Mouse (Mus musculus) limb, embryonic 14.5 days (tissue): ENCODE results near the gene Dnajb1. TPM values are rescaled to one million over a fixed set of nuclear protein-coding genes. Genes with fewer than 3 reads are reported as not detected.

ENCODE experiments used
- ATAC-seq: fragments of 200-750 bp; cut with Nextera tagmentation; 2 replicates; pipeline ENCODE4 v1.8.0; 2017; ENCODE audit warnings: low read depth, moderate number of reproducible peaks, moderate TSS enrichment; ENCODE audit not compliant: low FRiP score
- DNase-seq: peaks from one replicate; pipeline ENCODE4 v3.0.0-alpha.2; 2015; ENCODE audit warnings: low spot score
- H3K27ac ChIP-seq: fragments of 300-500 bp; sonication (generic); replicated peaks from 2 replicates; pipeline ENCODE4 v1.5.1; 2014; ENCODE audit warnings: low read depth, mild to moderate bottlenecking, low read length, moderate library complexity, mixed read lengths
- H3K27me3 ChIP-seq: fragments of 300-500 bp; sonication (generic); 2 replicates; pipeline ENCODE4 v1.6.1; 2014; ENCODE audit warnings: low read length, mixed read lengths; ENCODE audit not compliant: control insufficient read depth, insufficient read depth
- H3K36me3 ChIP-seq: fragments of 300-500 bp; sonication (generic); 2 replicates; pipeline ENCODE4 v1.6.1; 2014; ENCODE audit warnings: mild to moderate bottlenecking, low read length, moderate library complexity, mixed read lengths; ENCODE audit not compliant: control insufficient read depth, insufficient read depth
- H3K4me1 ChIP-seq: fragments of 300-500 bp; sonication (generic); 2 replicates; pipeline ENCODE4 v1.6.1; 2014; ENCODE audit warnings: antibody characterized with exemption, low read length, mixed read lengths; ENCODE audit not compliant: control insufficient read depth, insufficient read depth
- H3K4me2 ChIP-seq: fragments of 300-500 bp; sonication (generic); replicated peaks from 2 replicates; pipeline ENCODE4 v1.6.1; 2014; ENCODE audit warnings: low read depth, mild to moderate bottlenecking, low read length, moderate library complexity; ENCODE audit not compliant: severe bottlenecking
- H3K4me3 ChIP-seq: fragments of 300-500 bp; sonication (generic); replicated peaks from 2 replicates; pipeline ENCODE4 v1.5.1; 2014; ENCODE audit warnings: low read length
- H3K9ac ChIP-seq: fragments of 300-500 bp; sonication (generic); 2 replicates; pipeline ENCODE4 v1.6.1; 2014; ENCODE audit warnings: mild to moderate bottlenecking, low read depth, low read length, moderate library complexity; ENCODE audit not compliant: severe bottlenecking
- H3K9me3 ChIP-seq: fragments of 300-500 bp; sonication (generic); 2 replicates; pipeline ENCODE4 v1.6.1; 2016; ENCODE audit warnings: low read length; ENCODE audit not compliant: control insufficient read depth
- POLR2A ChIP-seq: fragments of 200-500 bp; IDR thresholded peaks from 2 replicates; pipeline ENCODE4 v1.8.0; 2012; ENCODE audit warnings: inconsistent platforms, mild to moderate bottlenecking, moderate library complexity, borderline replicate concordance; ENCODE audit not compliant: insufficient read depth, insufficient read length; ENCODE audit errors: extremely low read depth
- WGBS: fragments of 180-500 bp; shearing (Covaris S2); extraction: QIAGEN DNeasy Blood & Tissue Kit; methylation state at CpG from one replicate; pipeline ENCODE4 v1.1.7; 2014; 5-methylcytosine and 5-hydroxymethylcytosine counted together
- polyA plus RNA-seq, 2 experiments: library from polyadenylated mRNA; depleted of rRNA in 1 of 2; stranded (reverse) in 1 of 2; unstranded in 1 of 2; fragments of >200 nt; fragmentation: Nextera tagmentation in 1 of 2; extraction: Ambion mirVana in 1 of 2; gene quantifications; 2 replicates each; pipeline versions ENCODE4 v1.2.1 to v1.2.3; 2012 to 2014

Dnajb1 gene
- polyA plus RNA-seq, 2 experiments = 43.7 to 51.3 TPM

DNA sequence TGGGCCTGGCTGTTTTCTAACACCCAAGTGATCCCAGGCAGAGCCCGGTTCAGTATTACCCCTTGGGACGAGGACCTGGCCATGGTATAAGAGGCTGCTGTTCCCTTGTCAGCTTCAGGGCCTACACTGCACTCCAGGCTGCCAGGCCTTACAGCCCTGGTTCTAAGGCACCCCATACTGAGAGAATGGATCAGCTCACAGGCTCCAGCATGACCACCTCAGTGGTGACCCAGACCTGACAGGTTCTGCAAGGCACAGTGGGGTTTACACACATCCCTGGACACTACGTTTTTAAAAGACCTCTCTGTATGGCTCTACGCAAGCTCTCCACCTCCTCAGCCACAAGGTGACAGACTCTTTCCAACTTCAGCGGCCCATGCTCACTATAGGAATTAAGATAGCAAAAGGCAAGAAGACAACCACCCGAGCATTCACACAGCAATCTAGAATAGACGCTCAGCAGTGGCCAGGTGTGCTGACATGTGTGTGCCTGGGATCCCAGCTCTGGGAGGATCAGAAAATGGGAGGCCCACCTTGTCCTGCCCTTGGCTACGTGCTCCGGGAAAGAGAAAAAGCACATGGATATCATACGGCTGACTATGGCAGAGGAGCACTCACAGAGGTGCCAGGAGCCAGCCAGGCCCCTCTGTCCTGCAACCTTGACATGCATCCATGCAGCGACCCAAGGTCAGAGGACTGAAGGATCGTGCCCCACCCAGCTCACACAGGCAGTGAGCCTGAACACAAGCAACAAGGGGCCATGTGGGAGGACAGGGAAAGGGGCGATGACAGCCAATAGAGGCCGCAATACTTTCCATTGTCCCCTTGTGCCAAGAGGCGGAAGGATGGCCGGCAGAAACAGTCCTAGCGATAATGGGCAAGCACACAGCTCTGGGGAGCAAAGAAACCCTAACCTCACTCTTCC is 29.6 kb upstream of the Dnajb1 start:
- DNase-seq (no peak), ATAC-seq (no peak)
- H3K9ac ChIP-seq = no peak overlapping the region
- WGBS = 76% methylated on average over 17 of the region's 17 CpGs
- H3K4me2 ChIP-seq = no peak overlapping the region
- H3K4me1 ChIP-seq = peaks cover 12% of the 10 kb centered on the region; the same call in 1 of the 2 replicates
- H3K27ac ChIP-seq = no peak overlapping the region
- H3K27me3 ChIP-seq = no peaks in the 10 kb centered on the region
- peaks cover 15% of the 10 kb centered on the region for H3K36me3 ChIP-seq
- no peak overlapping the region for H3K4me3 ChIP-seq
- no peak for TF ChIP-seq POLR2A
- no peaks in the 10 kb centered on the region for H3K9me3 ChIP-seq

DNA sequence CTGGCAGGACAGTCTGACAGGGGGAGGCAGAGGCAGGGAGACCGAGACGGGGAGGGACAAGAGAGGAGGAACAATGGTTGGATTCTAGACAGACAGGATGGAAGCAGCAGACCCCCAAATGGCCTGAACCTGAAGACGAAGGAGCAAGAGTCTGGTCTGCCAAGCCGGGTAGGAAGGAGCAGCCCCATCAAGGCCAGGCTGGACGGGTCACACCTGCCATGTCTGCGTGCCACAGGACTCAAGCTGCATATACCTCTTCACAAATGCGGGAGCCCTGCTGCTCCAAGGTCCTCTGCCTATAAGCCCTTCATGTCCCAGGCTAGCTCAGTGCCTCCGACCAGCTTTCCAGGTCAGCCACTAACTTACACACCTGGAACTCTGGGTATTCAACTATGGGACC is 28.3 kb upstream of the Dnajb1 start:
- peaks cover 13% of the 10 kb centered on the region; the same call in 1 of the 2 replicates for H3K36me3 ChIP-seq
- no peak for TF ChIP-seq POLR2A

GRCm38 (mm10) chr8:83580826-83581225 is 27.2 kb upstream of the Dnajb1 start:
- Histone ChIP-seq H3K4me2 (no peak overlapping the region), H3K4me1 (peaks cover 5% of the 10 kb centered on the region), H3K27ac (no peak overlapping the region), H3K4me3 (no peak overlapping the region), H3K36me3 (peaks cover 13% of the 10 kb centered on the region; the same call in 1 of the 2 replicates), H3K27me3 (no peaks in the 10 kb centered on the region), H3K9ac (no peak overlapping the region), H3K9me3 (no peaks in the 10 kb centered on the region)
- no peak for TF ChIP-seq POLR2A
- ATAC-seq = no peak
- 92% methylated on average over 8 of the region's 8 CpGs for WGBS
- DNase-seq = no peak

More for the DNA sequence above, 28.3 kb upstream of the Dnajb1 start:
- Histone ChIP-seq H3K9me3 (no peaks in the 10 kb centered on the region), H3K4me1 (peaks cover 12% of the 10 kb centered on the region; the same call in 1 of the 2 replicates), H3K4me2 (no peak overlapping the region), H3K27me3 (no peaks in the 10 kb centered on the region), H3K9ac (no peak overlapping the region), H3K4me3 (no peak overlapping the region), H3K27ac (no peak overlapping the region)
- ATAC-seq (no peak), DNase-seq (no peak)
- WGBS = 91% methylated on average over 8 of the region's 8 CpGs

DNA sequence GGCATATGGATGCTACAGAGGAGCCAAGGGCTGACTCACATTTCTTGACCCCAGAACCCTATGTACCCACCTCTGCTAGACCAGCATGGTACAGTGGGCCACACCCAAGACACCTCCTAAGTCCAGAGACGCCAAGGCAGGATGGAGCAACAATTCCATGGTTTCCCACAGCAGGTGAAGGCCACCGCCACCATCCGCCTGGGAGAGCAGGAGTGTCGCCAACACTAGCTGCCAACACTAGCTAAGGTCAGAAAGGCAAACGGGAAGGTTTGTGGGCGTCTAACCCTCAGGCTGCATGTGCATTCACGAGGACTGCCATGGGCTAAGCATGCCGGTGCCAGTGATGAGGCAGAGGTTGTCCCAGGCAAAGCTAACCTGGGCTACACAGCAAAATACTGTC is 25.8 kb upstream of the Dnajb1 start:
- WGBS = 89% methylated on average over 8 of the region's 8 CpGs
- DNase-seq (no peak), ATAC-seq (no peak)
- Histone ChIP-seq H3K27me3 (no peaks in the 10 kb centered on the region), H3K36me3 (peaks cover 18% of the 10 kb centered on the region), H3K4me2 (no peak overlapping the region), H3K4me1 (peaks cover 4% of the 10 kb centered on the region), H3K4me3 (no peak overlapping the region), H3K9ac (no peak overlapping the region), H3K9me3 (no peaks in the 10 kb centered on the region), H3K27ac (no peak overlapping the region)
- TF ChIP-seq POLR2A = no peak

GRCm38 (mm10) chr8:83583236-83583635 is 24.8 kb upstream of the Dnajb1 start:
- Histone ChIP-seq H3K9me3 (no peaks in the 10 kb centered on the region), H3K4me2 (no peak overlapping the region), H3K9ac (no peak overlapping the region), H3K4me1 (no peaks in the 10 kb centered on the region; the same call in 1 of the 2 replicates), H3K27me3 (no peaks in the 10 kb centered on the region), H3K27ac (no peak overlapping the region), H3K4me3 (no peak overlapping the region), H3K36me3 (peaks cover 23% of the 10 kb centered on the region)
- DNase-seq = no peak
- no peak for TF ChIP-seq POLR2A
- no peak for ATAC-seq
- 87% methylated on average over 15 of the region's 15 CpGs for WGBS
